Mouse (Mus musculus) T-helper 17 cell (primary cell): ENCODE measurements around the gene Simc1.

Experiments used
- in situ Hi-C, 2 experiments: fragments of 300-600 bp; cut with MboI, MseI; formaldehyde crosslinking; loops; 1 replicate in 1 of 2; 2 replicates in 1 of 2; pipeline ENCODE4 v1.15.1; 2025; ENCODE audit warnings: high pct_unique_total_duplicates in 2 of 2

Gene Simc1

GRCm38 (mm10) chr13:54582126-54582525, 78.5 kb downstream of the Simc1 start:
- in situ Hi-C loops, result no loop called here

- in situ Hi-C loops, result no loop called here
Observed at GRCm38 (mm10) chr13:54582860-54583259, 79.3 kb downstream of the Simc1 start.

- in situ Hi-C loops, result no loop called here
Observed at GRCm38 (mm10) chr13:54585831-54586230, 82.3 kb downstream of the Simc1 start.

GRCm38 (mm10) chr13:54589414-54589995, 85.9 kb downstream of the Simc1 start:
- in situ Hi-C loops, result no loop called here

GRCm38 (mm10) chr13:54589996-54590951, 86.7 kb downstream of the Simc1 start, which contains the start of the genes Nop16 and Higd2a:
Nop16 (minus strand) TSS chr13:54590090.
Higd2a (plus strand) TSS chr13:54590207.
- in situ Hi-C loops, result no loop called here

- in situ Hi-C loops, result no loop called here
Observed at GRCm38 (mm10) chr13:54591776-54592356, 88.3 kb downstream of the Simc1 start.

GRCm38 (mm10) chr13:54593617-54594016, 90.0 kb downstream of the Simc1 start:
- in situ Hi-C loops, result no loop called here

- in situ Hi-C loops, result no loop called here
Observed at GRCm38 (mm10) chr13:54596107-54596690, 92.6 kb downstream of the Simc1 start.

- in situ Hi-C loops, result no loop called here
Observed at GRCm38 (mm10) chr13:54596870-54597269, 93.3 kb downstream of the Simc1 start.

- in situ Hi-C loops, result no loop called here
Observed at GRCm38 (mm10) chr13:54598622-54599143, 95.1 kb downstream of the Simc1 start.
